Mouse (Mus musculus): ENCODE data around the gene Strip1.

Gene Strip1

GRCm38 (mm10) chr3:107586504-107586903 is 45.0 kb downstream of the Strip1 start:
- no peak for DNase-seq

GRCm38 (mm10) chr3:107583893-107584292 is 47.6 kb downstream of the Strip1 start:
- DNase-seq = no peak

GRCm38 (mm10) chr3:107582875-107583767 is 48.4 kb downstream of the Strip1 start:
- no peak for DNase-seq

- no peak for DNase-seq
Observed at GRCm38 (mm10) chr3:107582130-107582874, 49.2 kb downstream of the Strip1 start.

- no peak for DNase-seq
Observed at GRCm38 (mm10) chr3:107581103-107582010, 50.1 kb downstream of the Strip1 start.

- no peak for DNase-seq
Observed at GRCm38 (mm10) chr3:107579466-107579865, 52.0 kb downstream of the Strip1 start.

GRCm38 (mm10) chr3:107577810-107578390 is 53.6 kb downstream of the Strip1 start:
- no peak for DNase-seq

- no peak for DNase-seq
Observed at GRCm38 (mm10) chr3:107576807-107577206, 54.7 kb downstream of the Strip1 start.

- DNase-seq = no peak
Observed at GRCm38 (mm10) chr3:107571205-107571604, 60.3 kb downstream of the Strip1 start.

- DNase-seq = no peak
Observed at GRCm38 (mm10) chr3:107568721-107569120, 62.8 kb downstream of the Strip1 start.

- DNase-seq = no peak
Observed at GRCm38 (mm10) chr3:107567766-107568165, 63.7 kb downstream of the Strip1 start.

GRCm38 (mm10) chr3:107565331-107565730 is 66.2 kb downstream of the Strip1 start:
- no peak for DNase-seq

GRCm38 (mm10) chr3:107563880-107564279 is 67.6 kb downstream of the Strip1 start:
- no peak for DNase-seq

GRCm38 (mm10) chr3:107562591-107562990 is 68.9 kb downstream of the Strip1 start:
- DNase-seq = no peak

Data from thymus, adult 18-20 months (tissue).